Mouse (Mus musculus): ENCODE results near the gene 4930558C23Rik. TPM values are rescaled to one million over a fixed set of nuclear protein-coding genes. Genes with fewer than 3 reads are reported as not detected.

The 4930558C23Rik gene
- total and polyA plus RNA-seq, 3 experiments: not detected

DNA sequence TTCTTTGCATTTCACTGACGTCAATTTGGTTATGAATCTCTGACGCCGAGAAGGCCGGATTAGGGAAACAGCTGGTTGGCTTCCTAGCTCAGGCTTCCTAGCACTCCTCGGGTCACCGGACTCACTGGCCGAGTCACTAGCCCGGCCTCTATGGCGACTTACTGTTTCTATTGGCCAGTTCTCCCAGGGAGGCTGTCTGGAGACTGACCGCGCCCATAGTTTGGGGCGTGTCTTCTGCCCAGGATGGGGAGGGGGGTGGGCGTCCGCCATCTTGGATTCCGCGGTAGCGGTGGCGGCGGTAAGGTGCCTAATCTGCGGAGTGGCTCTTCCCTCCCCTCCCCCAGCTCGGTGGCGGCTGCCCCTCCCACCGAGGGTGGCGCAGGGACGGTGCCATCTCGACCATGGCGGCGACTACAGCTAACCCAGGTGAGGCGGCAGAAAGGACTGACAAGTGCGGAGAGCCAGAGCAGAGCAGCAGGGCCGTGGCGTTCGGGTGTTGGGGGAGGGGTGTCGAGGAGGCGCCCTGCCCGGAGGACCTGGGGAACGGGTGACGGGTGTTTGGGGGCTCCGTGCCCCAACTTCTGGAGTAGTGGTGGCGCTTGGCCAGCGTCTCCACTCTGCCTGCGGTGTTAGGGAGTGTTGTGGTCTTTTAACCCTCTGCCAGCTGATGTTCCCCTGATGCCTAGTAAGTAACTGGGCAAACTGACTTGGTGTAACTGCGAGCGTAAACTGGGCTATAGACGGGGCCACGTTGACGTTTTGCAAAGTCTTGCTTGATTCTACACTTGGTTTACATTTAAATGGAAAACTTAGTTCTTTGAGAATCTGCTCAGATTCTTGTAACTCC, 31.7 kb upstream of the 4930558C23Rik start, which contains the start of gene Arnt:
Gene Arnt, plus strand, starts transcription at position 253 of the 847 bp plus-strand sequence.
- Histone ChIP-seq H3K4me1 (ENCODE audit: control insufficient read depth in 1 of 2, insufficient read depth in 2 of 2) (peaks cover 0 to 15% of the 10 kb centered on the region in 2 experiments; a peak in 1 of 4 replicates), H3K4me2 (ENCODE audit: insufficient read depth, low read depth, poor library complexity, severe bottlenecking) (peak within 1 kb of the TSS; percentile 94), H3K27ac (ENCODE audit: insufficient read depth, low read depth) (peak within 1 kb of the TSS; percentile 50), H3K27me3 (replicated peaks) (no peaks in the 10 kb centered on the region), H3K36me3 (replicated peaks in 1 of 2; ENCODE audit: control insufficient read depth in 1 of 2, insufficient read depth in 1 of 2, low read length in 1 of 2) (peaks cover 5 to 21% of the 10 kb centered on the region in 2 experiments), H3K4me3 (replicated peaks in 1 of 3; ENCODE audit: low read depth in 2 of 3, low read length in 2 of 3, poor library complexity in 1 of 3) (peak within 1 kb of the TSS; percentile 79 to 98 (median 79)), H3K79me2 (replicated peaks; ENCODE audit: control insufficient read depth, extremely low read depth, insufficient read depth, poor library complexity, severe bottlenecking) (peaks cover 18% of the 10 kb centered on the region), H3K9ac (ENCODE audit: insufficient read depth, low read depth) (peak within 1 kb of the TSS; percentile 68), H3K9me3 (replicated peaks; ENCODE audit: low read length) (no peaks in the 10 kb centered on the region)
- DNase-seq (ENCODE audit: extremely low read depth): peak; percentile 99
- in situ Hi-C loops (cut with MboI; ENCODE audit: low pct_ligation_motif_present, low pct_unique_long_range_greater_than_20kb, low sequenced_read_pairs) (no loop called here), dilution Hi-C loops (cut with MboI; ENCODE audit: extremely low pct_ligation_motif_present, extremely low pct_unique_long_range_greater_than_20kb, low sequenced_read_pairs) (no loop called here)
- TF ChIP-seq ELF1 (IDR thresholded peaks at IDR 0.05; ENCODE audit: low read depth, low read length): peak; percentile 62
- TF ChIP-seq CHD2 (IDR thresholded peaks at IDR 0.05; ENCODE audit: low read length): peak; percentile 86
- TF ChIP-seq MAX (IDR thresholded peaks at IDR 0.05; ENCODE audit: low read length): peak; percentile 36; the same call in 1 of the 2 replicates
- peak; percentile 45; the same call in 1 of the 2 replicates for TF ChIP-seq TBP (conservative IDR thresholded peaks at IDR 0.05; ENCODE audit: low read depth, low read length)
- TF ChIP-seq HCFC1 (IDR thresholded peaks at IDR 0.05; ENCODE audit: low read depth, low read length): peak; percentile 65
- 0 out of 2 replicates have a peak, but pooled peaks have one; percentile 54 for TF ChIP-seq UBTF (IDR thresholded peaks at IDR 0.05; ENCODE audit: low read depth, low read length)
- TF ChIP-seq JUND (conservative IDR thresholded peaks at IDR 0.05; ENCODE audit: low read depth, low read length): peak; percentile 22; the same call in 1 of the 2 replicates
- TF ChIP-seq POLR2A (IDR thresholded peaks at IDR 0.05; ENCODE audit: low read depth, low read length): peak; percentile 75
- no peak for TF ChIP-seq CHD1 (IDR thresholded peaks at IDR 0.05; ENCODE audit: low read depth, low read length)
- TF ChIP-seq NELFE (IDR thresholded peaks at IDR 0.05; ENCODE audit: low read depth, low read length): peak; percentile 82
- TF ChIP-seq RAD21 (IDR thresholded peaks at IDR 0.05; ENCODE audit: low read depth, low read length): no peak
- peak; percentile 68 for TF ChIP-seq NRF1 (IDR thresholded peaks at IDR 0.05; ENCODE audit: low read depth, low read length)
- TF ChIP-seq MAFK (IDR thresholded peaks at IDR 0.05; ENCODE audit: insufficient replicate concordance, low read length): no peak
- TF ChIP-seq SIN3A (IDR thresholded peaks at IDR 0.05; ENCODE audit: low read length): peak; percentile 83
- no peak for TF ChIP-seq E2F4 (IDR thresholded peaks at IDR 0.05; ENCODE audit: insufficient replicate concordance, low read depth, low read length)
- TF ChIP-seq PAX5 (IDR thresholded peaks at IDR 0.05; ENCODE audit: low read length): no peak
- TF ChIP-seq USF1 (IDR thresholded peaks at IDR 0.05; ENCODE audit: low read depth, low read length): peak; percentile 6; the same call in 1 of the 2 replicates
- peak; percentile 91 for TF ChIP-seq ETS1 (conservative IDR thresholded peaks at IDR 0.05; ENCODE audit: low read depth, low read length)
- TF ChIP-seq ZKSCAN1 (IDR thresholded peaks at IDR 0.05; ENCODE audit: borderline replicate concordance, low read depth, low read length): no peak
- peak; percentile 62 for TF ChIP-seq IRF4 (IDR thresholded peaks at IDR 0.05; ENCODE audit: low read depth, low read length)
- no peak for TF ChIP-seq GABPA (IDR thresholded peaks at IDR 0.05; ENCODE audit: insufficient replicate concordance, low read depth, low read length)
- peak; percentile 95 for TF ChIP-seq MAZ (IDR thresholded peaks at IDR 0.05; ENCODE audit: low read depth, low read length)
- no peak for TF ChIP-seq ZNF384 (IDR thresholded peaks at IDR 0.05; ENCODE audit: low read depth, low read length)
- no peak for TF ChIP-seq ZC3H11A (IDR thresholded peaks at IDR 0.05; ENCODE audit: low read depth, low read length)
- peak; percentile 79 for TF ChIP-seq BHLHE40 (IDR thresholded peaks at IDR 0.05; ENCODE audit: low read depth, low read length)
- TF ChIP-seq TCF12 (IDR thresholded peaks at IDR 0.05; ENCODE audit: low read depth, low read length): peak; percentile 71; the same call in 1 of the 2 replicates
- 0 out of 4 replicates have a peak, but pooled peaks of 1 of the 2 experiments have one; percentile 4 for TF ChIP-seq CTCF (conservative IDR thresholded peaks at IDR 0.05 in 1 of 2, IDR thresholded peaks at IDR 0.05 in 1 of 2; ENCODE audit: low read depth in 2 of 2, low read length in 2 of 2)
